Mouse (Mus musculus) Patski (cell line): ENCODE data around the gene Pi4ka. TPM values are rescaled to one million over a fixed set of nuclear protein-coding genes. Genes with fewer than 3 reads are reported as not detected.

Source experiments
- ATAC-seq: fragments of 100-300 bp; one replicate; pipeline ENCODE4 v1.8.0; 2021
- CTCF ChIA-PET: fragments of 350-600 bp; sonication (Branson Sonifier 250); formaldehyde crosslinking; loops from one replicate; lab custom pipeline; 2022; ENCODE audit warnings: inconsistent platforms; lab: Charles Lee
- POLR2A ChIA-PET: fragments of 350-600 bp; sonication (Branson Sonifier 250); formaldehyde crosslinking; loops from one replicate; lab custom pipeline; 2022; ENCODE audit warnings: antibody characterized with exemption, inconsistent platforms; lab: Charles Lee
- DNase-seq: peaks from one replicate; pipeline ENCODE4 v3.0.0-alpha.2; 2011; ENCODE audit warnings: low read depth, low spot score
- H3K27me3 ChIP-seq: fragments of 371-371 bp; one replicate; pipeline ENCODE4 v1.5.1; 2021
- CTCF ChIP-seq: fragments of 100-300 bp; IDR thresholded peaks from one replicate; pipeline ENCODE4 v1.5.1; 2021
- in situ Hi-C: fragments of 300-500 bp; cut with MboI; formaldehyde crosslinking; loops from 3 replicates; pipeline ENCODE4 v1.11.1; 2018; ENCODE audit warnings: low pct_unique_long_range_greater_than_20kb, mixed read lengths
- polyA plus RNA-seq: library from polyadenylated mRNA; unstranded; gene quantifications from one replicate; pipeline ENCODE4 v1.2.3, GENCODE M21; 2021

Gene Pi4ka
- polyA plus RNA-seq, 1 experiment from 2014 or later = 81.9 TPM

DNA sequence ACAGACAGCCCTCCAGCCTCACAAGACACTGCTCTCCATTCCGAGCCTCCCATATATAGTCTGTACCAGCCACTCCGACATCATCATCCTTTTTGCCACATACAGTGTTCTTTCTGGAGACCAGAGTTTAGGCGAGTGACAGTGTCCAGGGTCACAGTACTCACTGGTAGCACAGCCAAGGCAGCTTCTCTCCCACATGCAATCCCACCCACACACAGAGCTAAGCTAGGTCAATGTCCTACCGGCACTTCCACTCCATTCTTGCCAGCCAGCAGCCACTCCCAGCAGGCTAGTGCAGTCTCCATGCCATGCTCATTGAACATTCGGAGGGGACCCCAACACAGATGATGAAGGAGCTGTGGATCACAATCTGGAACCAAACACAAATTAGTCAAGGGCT lies 98.7 kb downstream of the Pi4ka start:
- no peak for DNase-seq
- H3K27me3 ChIP-seq = no peaks in the 10 kb centered on the region
- ChIA-PET CTCF (interaction anchor here (1.2 kb wide), 1 partner anchor 15 kb away, joined by 3 read pairs; no protein-coding TSS in a partner anchor), POLR2A (no interaction called here)
- no peak for TF ChIP-seq CTCF
- in situ Hi-C loops = no loop called here
- ATAC-seq = no peak

DNA sequence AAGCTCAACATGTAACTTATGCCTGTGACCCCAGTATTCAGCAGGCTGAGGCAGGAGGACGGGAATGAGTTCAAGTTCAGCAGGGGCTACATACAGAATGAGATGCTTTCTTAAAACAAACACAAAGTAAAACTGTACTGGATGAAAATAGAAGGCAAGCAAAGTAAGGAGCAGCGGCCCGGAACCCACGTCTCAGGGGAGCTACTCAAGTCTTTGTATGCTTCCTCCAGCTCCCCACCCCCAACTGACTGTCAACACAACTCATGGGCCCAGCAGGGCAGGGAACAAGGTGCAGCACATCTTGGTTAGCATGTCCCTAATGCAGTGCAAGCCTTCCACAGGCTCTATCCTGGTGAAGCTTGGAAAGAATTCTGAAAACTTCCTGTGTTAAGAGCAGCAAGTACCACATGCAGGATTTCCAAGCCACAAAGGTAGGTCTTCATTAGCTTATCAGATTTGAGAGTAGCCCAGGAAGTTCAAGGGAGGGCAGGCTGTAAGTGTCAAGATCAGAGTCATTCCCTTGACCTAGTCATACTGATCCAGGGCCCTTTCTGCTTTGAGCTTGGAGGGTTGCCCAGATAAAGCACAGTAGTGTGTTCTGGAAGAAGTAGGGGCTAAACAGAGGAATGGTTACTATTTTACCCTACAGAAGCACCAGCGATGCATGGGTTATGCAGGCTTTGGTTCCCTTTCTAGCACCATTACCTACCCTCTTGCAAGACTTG lies 102.4 kb downstream of the Pi4ka start:
- CTCF ChIA-PET = interaction anchor here (0.9 kb wide), 1 partner anchor 27 kb away, joined by 3 read pairs; no protein-coding TSS in a partner anchor
- in situ Hi-C loops = no loop called here
- TF ChIP-seq CTCF = no peak
- POLR2A ChIA-PET = no interaction called here
- ATAC-seq (no peak), DNase-seq (no peak)
- no peaks in the 10 kb centered on the region for H3K27me3 ChIP-seq

DNA sequence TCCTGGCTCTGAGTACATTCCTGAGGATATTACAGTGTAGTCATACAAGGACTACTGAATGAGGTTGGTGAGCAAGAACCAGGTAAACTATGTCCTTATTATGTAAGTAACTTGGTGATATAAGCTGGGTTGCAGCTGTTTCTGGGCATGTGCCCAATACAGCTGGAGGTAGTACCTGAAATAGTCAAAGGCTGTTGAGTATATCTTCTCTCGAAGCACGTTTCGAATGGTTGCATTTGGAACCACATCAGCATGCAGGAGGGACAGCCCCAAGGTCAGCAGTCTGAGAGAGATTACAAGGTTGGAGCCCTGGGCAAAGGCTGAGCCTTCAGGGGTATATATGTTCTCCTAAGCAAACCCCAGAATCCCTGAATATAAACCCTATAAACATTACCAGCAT lies 105.3 kb downstream of the Pi4ka start:
- H3K27me3 ChIP-seq = no peaks in the 10 kb centered on the region
- no peak for DNase-seq
- ChIA-PET POLR2A (no interaction called here), CTCF (interaction anchor here (0.9 to 1.0 kb wide), 2 partner anchors 8 to 26 kb away, joined by 3 to 4 read pairs; no protein-coding TSS in a partner anchor)
- TF ChIP-seq CTCF = no peak
- ATAC-seq = no peak
- in situ Hi-C loops = no loop called here

DNA sequence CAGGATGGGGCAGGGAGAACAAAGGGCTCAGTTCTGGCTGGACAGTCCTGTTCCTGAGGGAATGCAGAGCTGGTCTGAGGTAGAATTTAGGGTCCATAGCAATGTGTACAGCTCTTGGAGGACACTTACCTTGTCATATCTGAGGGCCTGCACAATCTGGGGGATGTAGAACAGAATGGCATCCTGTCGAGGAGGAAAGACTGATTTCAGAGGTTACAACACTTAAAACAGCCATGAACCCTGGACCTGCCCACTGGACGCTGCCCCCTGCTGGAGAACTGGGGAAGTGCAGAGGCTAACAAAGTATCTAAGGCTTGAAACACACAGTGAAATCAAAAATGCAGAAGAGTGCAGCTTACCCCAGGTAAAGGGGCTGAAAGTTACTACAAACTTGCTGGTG lies 113.4 kb downstream of the Pi4ka start:
- ChIA-PET POLR2A (interaction anchor here (0.6 kb wide), 1 partner anchor 74 kb away, joined by 5 read pairs; no protein-coding TSS in a partner anchor), CTCF (interaction anchor here (0.7 to 2.4 kb wide), 11 partner anchors 9 to 167 kb away, joined by 3 to 7 read pairs (median 4); partner anchors contain the start of gene Rimbp3)
- ATAC-seq = no peak

DNA sequence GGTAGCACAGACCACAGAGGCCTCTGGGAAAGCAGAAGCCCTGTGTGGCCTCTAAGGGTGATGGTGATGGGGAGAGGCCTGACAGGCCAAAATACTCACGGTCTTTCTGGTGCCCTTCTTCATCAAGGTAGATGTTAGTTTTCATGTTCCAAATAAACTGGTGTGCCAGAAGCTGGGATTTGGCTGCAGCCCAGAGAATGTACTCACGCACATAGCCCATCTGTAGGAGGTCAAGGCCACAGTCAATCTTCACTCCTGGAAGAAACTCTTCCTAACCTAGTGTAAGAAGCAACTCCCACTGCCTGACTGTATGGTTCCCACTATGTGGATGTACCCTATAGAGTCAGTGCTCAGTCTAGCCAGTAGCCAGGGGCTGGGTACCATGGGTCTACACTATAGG lies 115.1 kb downstream of the Pi4ka start:
- in situ Hi-C loops = no loop called here
- ChIA-PET POLR2A (no interaction called here), CTCF (no interaction called here)
- no peak for ATAC-seq
- no peak for TF ChIP-seq CTCF
- no peaks in the 10 kb centered on the region for H3K27me3 ChIP-seq
- no peak for DNase-seq

More for the DNA sequence above, 113.4 kb downstream of the Pi4ka start:
- in situ Hi-C loops = no loop called here
- no peaks in the 10 kb centered on the region for H3K27me3 ChIP-seq
- DNase-seq = no peak
- TF ChIP-seq CTCF = peak; percentile 96

DNA sequence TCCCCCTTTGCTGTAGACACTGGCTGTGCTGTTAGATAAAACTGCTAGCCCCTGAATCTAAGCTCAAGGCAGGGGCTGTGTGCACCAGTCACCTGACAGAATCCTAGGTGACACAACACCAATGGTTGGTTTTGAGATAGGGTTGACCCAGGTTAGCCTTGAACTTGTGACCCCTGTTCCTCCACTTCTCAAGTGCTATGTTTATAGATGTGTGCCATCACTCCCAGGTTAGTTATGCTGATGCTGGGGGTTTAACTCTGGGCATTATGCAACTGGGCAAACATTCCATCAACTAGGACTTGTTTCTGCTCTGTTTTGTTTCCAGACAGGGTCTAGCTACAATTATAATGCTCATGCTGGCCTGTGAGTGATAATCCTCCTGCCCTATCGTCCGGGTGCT lies 119.0 kb downstream of the Pi4ka start:
- CTCF ChIA-PET = no interaction called here

DNA sequence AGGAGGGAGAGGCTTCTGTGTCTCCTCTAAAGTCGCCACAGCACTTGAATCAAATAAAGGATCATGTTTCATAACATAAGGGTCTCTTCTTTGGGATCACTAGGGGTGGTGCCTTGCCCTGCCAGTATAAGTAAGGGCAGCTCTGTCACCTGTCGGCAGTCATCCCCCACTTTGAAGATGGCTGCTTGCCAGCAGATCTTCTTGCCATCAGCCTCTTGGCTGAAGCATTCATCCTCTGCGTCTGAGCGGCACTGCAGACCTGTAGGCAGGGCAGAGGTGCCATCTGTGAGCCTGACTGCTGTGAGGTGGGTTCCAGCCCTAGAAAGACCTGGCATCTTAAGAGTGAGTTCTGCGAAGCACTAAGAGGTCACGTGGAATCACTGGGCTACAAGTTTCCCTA lies 123.0 kb downstream of the Pi4ka start:
- in situ Hi-C loops = loop anchor here (5.0 kb wide), 2 partner anchors 81 to 151 kb away; partner anchors contain the start of genes Sdf2l1 and Ube2l3
- DNase-seq = no peak
- no peak for ATAC-seq
- CTCF ChIA-PET = interaction anchor here (2.1 kb wide), 1 partner anchor 9 kb away, joined by 5 read pairs; no protein-coding TSS in a partner anchor
- TF ChIP-seq CTCF = no peak
- POLR2A ChIA-PET = interaction anchor here (0.6 kb wide), 1 partner anchor 32 kb away, joined by 3 read pairs; no protein-coding TSS in a partner anchor
- H3K27me3 ChIP-seq = no peaks in the 10 kb centered on the region

More for the DNA sequence above, 119.0 kb downstream of the Pi4ka start:
- no peaks in the 10 kb centered on the region for H3K27me3 ChIP-seq
- in situ Hi-C loops = no loop called here
- no peak for ATAC-seq
- POLR2A ChIA-PET = no interaction called here
- DNase-seq = no peak
- no peak for TF ChIP-seq CTCF

DNA sequence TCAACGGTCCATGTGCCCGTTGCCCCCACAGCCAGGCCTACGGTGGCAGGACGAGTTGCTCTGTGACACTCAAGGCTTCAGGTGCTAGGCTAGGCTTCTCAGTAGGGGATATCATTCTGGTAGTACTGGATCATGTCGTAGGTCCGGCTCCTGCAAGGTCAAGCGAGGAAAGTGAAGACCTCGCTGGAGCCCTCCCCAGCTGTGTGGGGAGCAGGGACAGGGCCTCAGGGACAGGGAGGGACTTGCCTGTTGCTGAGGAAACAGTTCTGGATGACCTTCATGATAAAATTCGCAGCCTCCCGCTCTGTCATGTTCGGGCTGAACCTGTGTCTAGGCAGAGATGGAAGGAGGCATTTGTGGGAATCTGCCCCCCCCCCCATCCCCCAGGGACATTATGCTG lies 125.6 kb downstream of the Pi4ka start:
- no peak for TF ChIP-seq CTCF
- in situ Hi-C loops = loop anchor here (5.0 kb wide), 2 partner anchors 78 to 148 kb away; partner anchors contain the start of genes Sdf2l1 and Ube2l3
- no peaks in the 10 kb centered on the region for H3K27me3 ChIP-seq
- no peak for DNase-seq
- CTCF ChIA-PET = no interaction called here
- ATAC-seq = no peak
- POLR2A ChIA-PET = no interaction called here

DNA sequence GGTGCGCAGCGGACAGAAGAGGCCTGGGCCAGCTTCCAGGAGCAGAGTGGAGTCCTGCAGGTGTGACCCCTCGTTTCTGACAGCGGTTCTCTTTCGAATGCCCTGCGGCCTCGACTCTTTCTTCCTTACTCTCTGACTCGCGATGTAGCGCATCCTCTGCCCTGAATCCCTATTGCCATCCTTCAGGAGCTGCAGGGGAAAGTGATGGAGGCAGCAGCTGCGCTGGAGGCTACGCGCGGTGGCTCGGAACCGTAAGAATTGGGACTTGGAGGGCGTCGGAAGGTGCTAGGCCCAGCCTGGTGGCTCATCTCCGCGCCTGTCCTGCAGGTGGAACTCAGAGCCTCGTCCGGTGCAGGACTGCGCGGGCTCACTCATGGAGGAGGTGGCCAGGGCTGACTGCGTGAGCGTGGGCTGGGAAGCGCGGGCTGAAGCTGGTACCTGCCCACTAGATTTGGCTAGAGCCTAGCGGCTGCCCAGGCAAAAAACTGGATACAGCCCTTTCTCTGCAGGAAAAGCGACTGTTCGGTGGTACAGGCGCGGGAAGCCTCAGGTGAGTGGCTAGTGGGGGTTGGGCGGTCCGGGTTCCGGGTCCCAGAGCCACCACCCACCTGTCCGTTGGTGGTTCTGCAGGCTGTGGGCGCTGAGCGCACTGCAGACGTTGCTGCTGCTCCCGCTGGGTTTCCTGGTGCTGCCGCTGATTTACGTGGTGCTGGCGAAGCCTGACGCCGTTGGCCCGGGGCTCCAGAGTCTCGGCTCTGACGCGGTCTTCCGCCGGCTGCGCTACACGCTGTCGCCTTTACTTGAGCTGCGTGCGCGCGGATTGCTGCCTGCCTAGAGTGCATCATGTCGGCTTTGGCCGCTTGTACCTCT lies 128.5 kb downstream of the Pi4ka start:
- in situ Hi-C loops = no loop called here
- POLR2A ChIA-PET = interaction anchor here (0.7 kb wide), 1 partner anchor 51 kb away, joined by 3 read pairs; no protein-coding TSS in a partner anchor
- CTCF ChIA-PET = interaction anchor here (1.2 to 1.6 kb wide), 2 partner anchors 46 to 67 kb away, joined by 4 to 24 read pairs; partner anchors contain the start of gene Rimbp3
- ATAC-seq = no peak
- no peak for DNase-seq
- TF ChIP-seq CTCF = no peak
- no peaks in the 10 kb centered on the region for H3K27me3 ChIP-seq
